Mouse (Mus musculus): Measurements from ENCODE around the gene Parg. TPM values are rescaled to one million over a fixed set of nuclear protein-coding genes. Genes with fewer than 3 reads are reported as not detected.
"Not testable (repeated sequence)": the region's sequence is repeated elsewhere in the genome, so short reads cannot be mapped to it uniquely, and the experiment has no call there.

The Parg gene
- polyA plus RNA-seq, 1 experiment from 2014 or later, result 46.4 TPM

DNA sequence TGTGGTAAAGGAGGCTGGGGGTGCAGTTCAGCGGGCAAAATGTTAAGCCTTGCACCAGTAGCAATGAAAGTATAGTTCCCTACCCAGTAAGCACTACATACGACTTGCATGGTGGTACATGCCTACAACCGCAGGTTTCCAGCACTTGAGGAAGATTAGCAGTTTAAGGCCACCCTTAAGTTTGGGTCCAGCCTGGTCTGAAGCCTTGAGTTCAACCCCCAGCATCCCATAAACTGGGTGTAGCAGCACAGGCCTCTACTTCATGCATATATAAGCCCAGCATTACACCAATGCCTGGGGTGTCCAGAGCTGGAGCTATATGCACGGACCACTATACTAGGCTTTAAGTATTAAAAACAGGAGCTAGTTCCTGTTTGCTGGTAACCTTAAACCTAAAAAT is 17.9 kb upstream of the Parg start:
- peaks cover 69% of the 10 kb centered on the region for H3K36me3 ChIP-seq
- H3K27ac ChIP-seq, result no peak overlapping the region
- no peak overlapping the region for H3K4me2 ChIP-seq
- no peaks in the 10 kb centered on the region for H3K27me3 ChIP-seq
- no peak overlapping the region for H3K9ac ChIP-seq
- H3K4me1 ChIP-seq, result no peaks in the 10 kb centered on the region
- 92% methylated on average over 4 of the region's 4 CpGs for WGBS
- no peak for ATAC-seq (ENCODE audit: insufficient number of reproducible peaks, insufficient read depth, low FRiP score, low TSS enrichment, low read depth)
- H3K4me3 ChIP-seq, result no peak overlapping the region
- H3K9me3 ChIP-seq, result no peaks in the 10 kb centered on the region

DNA sequence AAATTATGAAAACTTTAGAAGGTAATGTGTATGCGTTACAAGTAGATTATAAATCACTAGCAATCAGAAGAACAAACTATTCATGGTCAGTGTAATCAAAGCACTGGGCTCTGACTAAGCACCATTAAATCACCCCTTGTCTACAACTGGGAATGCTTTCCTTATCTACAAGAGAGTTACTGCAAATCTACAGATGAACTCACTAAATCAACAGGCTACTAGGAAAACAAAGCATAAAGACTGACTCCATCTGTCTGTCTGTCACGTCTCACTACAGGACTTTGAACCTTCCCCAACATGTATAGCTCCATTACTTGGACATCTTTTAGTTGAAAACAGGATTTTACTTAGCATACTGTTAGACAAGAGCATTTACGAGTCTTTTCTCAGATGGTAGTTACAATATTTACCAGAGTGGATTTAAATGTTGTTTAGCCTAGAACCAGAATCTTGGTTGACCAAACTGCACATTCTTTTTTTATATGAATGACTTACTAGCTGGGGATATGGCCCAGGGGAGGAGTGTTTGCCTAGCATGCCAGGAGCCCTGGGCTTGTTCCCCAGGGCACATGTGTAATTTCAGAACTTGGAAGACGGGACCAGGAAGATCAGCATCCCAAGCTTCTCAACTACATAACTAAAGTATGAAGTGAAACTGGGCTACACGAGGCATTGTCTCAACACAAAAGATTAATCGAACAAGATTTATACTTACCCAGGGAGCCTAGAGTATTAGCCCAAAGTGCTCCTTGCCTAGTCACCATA is 10.9 kb upstream of the Parg start:
- Histone ChIP-seq H3K9me3 (no peaks in the 10 kb centered on the region), H3K9ac (no peak overlapping the region), H3K27me3 (no peaks in the 10 kb centered on the region), H3K4me3 (no peak overlapping the region), H3K4me2 (no peak overlapping the region), H3K36me3 (peaks cover 71% of the 10 kb centered on the region), H3K4me1 (no peaks in the 10 kb centered on the region), H3K27ac (no peak overlapping the region)
- WGBS, result 92% methylated on average over 6 of the region's 6 CpGs
- ATAC-seq (ENCODE audit: insufficient number of reproducible peaks, insufficient read depth, low FRiP score, low TSS enrichment, low read depth), result no peak

DNA sequence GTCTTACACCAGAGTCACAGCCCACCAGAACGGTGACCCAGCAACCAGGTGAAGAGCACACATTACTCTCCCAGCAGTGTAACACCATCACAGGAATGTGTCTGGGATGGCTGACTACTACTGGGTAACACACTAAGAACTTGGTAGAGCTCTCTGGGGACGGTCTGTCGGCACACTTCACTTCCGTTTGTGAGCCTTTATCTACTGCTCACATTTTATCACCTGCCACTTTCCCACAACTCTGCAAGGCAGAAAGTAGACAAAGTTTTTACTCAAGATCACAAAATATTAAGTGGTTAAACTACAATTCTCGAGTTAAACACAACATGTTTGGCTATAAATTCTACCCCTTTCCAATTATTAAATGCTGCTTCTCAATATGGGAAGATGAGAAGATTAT is 9.8 kb upstream of the Parg start:
- H3K27ac ChIP-seq, result no peak overlapping the region
- no peak for ATAC-seq (ENCODE audit: insufficient number of reproducible peaks, insufficient read depth, low FRiP score, low TSS enrichment, low read depth)
- no peak overlapping the region for H3K4me2 ChIP-seq
- no peaks in the 10 kb centered on the region for H3K9me3 ChIP-seq
- peaks cover 66% of the 10 kb centered on the region for H3K36me3 ChIP-seq
- H3K27me3 ChIP-seq, result no peaks in the 10 kb centered on the region
- no peaks in the 10 kb centered on the region for H3K4me1 ChIP-seq
- WGBS, result 92% methylated on average over 5 of the region's 5 CpGs
- H3K4me3 ChIP-seq, result no peak overlapping the region
- no peak overlapping the region for H3K9ac ChIP-seq

DNA sequence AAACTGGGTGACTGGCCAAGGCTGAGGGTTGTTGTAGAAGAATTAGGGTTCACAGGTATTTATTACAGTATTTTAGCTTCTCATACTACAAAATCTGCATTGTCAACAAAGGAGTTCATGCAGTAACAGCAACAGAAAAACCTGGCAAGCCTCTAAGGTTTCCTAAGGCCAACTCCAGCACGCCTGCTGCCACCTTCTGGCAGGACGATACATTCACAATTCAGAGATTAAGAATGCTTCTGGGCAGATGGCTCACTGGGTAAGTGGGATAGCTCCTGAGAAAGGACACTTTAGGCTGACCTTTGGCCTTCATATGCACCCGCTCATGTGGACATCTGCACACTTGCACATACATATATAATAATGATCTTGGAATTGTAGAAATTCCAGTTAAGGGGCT is 9.3 kb upstream of the Parg start:
- 53% methylated on average over 3 of the region's 3 CpGs for WGBS
- Histone ChIP-seq H3K27me3 (no peaks in the 10 kb centered on the region), H3K27ac (no peak overlapping the region), H3K9me3 (no peaks in the 10 kb centered on the region), H3K4me3 (no peak overlapping the region), H3K36me3 (peaks cover 66% of the 10 kb centered on the region), H3K9ac (no peak overlapping the region), H3K4me1 (no peaks in the 10 kb centered on the region), H3K4me2 (no peak overlapping the region)
- no peak for ATAC-seq (ENCODE audit: insufficient number of reproducible peaks, insufficient read depth, low FRiP score, low TSS enrichment, low read depth)

DNA sequence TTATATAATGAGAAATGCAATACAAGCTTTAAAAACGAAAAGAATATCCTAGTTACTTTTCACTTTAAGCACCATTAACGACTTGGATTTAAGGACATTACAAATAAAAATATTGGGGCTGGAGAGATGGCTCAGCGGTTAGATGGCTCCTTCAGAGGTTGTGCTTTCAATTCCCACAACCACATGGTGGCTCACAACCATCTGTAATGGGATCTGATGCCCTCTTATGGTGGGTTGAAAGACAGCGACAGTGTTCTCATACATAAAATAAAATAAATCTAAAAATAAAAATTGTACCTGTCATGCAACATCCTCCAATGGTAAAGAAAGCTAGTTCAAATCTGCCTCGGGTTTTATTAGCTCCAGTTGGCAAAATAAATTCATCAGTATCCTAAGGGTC is 8.2 kb upstream of the Parg start:
- H3K9me3 ChIP-seq; ATAC-seq (ENCODE audit: insufficient number of reproducible peaks, insufficient read depth, low FRiP score, low TSS enrichment, low read depth); H3K9ac ChIP-seq; H3K27me3 ChIP-seq; H3K4me3 ChIP-seq; H3K4me2 ChIP-seq; H3K4me1 ChIP-seq; H3K27ac ChIP-seq: not testable (repeated sequence)
- peaks cover 64% of the 10 kb centered on the region for H3K36me3 ChIP-seq
- 86% methylated on average over 5 of the region's 5 CpGs for WGBS

DNA sequence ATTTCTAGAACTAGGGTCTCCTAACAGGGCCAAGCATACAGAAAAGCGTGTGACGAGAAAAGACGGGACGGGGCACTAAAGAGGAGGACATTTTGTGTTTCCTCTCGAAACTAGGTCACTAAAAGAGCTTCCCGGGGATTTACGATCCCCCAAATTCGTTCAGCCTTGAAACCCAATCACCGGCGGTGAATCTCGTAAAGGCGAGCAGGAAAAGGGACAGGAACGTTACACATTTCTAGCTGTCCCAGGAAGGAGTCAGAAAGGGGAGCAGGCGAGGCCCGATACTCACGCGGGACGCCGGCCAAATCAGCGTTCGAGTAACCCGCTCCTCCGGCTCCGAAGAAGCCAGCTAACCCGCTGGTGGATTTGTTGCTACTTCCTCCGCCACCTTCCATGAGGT is 395 bp upstream of the Parg start:
- Histone ChIP-seq H3K4me2 (peak overlapping the region; percentile 91), H3K9me3 (no peaks in the 10 kb centered on the region), H3K27ac (peak overlapping the region; percentile 76; the same call in 1 of the 2 replicates), H3K4me1 (peaks cover 20% of the 10 kb centered on the region), H3K36me3 (peaks cover 30% of the 10 kb centered on the region), H3K27me3 (no peaks in the 10 kb centered on the region), H3K9ac (peak overlapping the region; percentile 97), H3K4me3 (peak overlapping the region; percentile 100)
- WGBS, result under 1% methylated on average over 26 of the region's 26 CpGs
- no peak for ATAC-seq (ENCODE audit: insufficient number of reproducible peaks, insufficient read depth, low FRiP score, low TSS enrichment, low read depth)

DNA sequence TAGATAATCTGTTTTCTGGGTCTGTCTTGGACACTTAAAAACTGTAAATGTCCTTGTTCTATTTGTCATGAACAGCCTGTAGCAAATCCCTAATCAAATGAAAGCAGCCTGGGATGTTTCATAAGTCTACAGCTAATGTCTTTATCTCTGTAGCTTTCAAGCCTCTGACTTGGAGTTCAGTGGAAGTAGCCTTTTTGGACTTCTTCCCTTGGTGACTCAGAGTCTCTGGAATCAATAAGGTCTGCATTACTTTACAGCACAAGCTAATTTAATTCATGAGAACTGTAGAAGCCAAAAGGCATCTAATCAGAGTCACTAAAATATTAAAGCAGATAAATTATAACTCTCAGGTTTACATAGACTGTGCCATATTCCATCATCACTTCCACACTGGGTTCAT is 24.9 kb downstream of the Parg start:
- ATAC-seq (ENCODE audit: insufficient number of reproducible peaks, insufficient read depth, low FRiP score, low TSS enrichment, low read depth), result no peak
- no peak overlapping the region for H3K4me2 ChIP-seq
- H3K27me3 ChIP-seq, result no peaks in the 10 kb centered on the region
- no peak overlapping the region for H3K9ac ChIP-seq
- no peak overlapping the region for H3K4me3 ChIP-seq
- H3K27ac ChIP-seq, result no peak overlapping the region
- peaks cover 9% of the 10 kb centered on the region for H3K36me3 ChIP-seq
- no peaks in the 10 kb centered on the region for H3K4me1 ChIP-seq
- H3K9me3 ChIP-seq, result no peaks in the 10 kb centered on the region

DNA sequence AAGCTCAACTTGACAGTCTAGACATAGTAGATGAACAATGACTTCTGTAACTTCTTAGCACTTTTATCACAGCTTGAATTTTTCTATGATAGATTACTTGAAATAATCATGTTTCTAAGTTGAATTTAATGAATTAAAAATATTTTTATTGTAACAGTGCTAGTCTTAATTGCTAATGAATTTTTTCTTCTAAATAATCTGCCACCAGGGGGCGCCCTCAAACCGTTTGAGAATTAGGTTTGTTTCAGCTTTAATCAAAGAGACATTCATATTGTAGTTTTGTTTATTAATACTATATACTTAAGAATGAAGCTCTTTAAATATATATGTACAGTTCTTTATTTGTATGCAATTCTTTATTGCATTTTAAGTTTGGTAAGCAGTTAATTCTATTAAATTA is 27.2 kb downstream of the Parg start:
- H3K4me2 ChIP-seq, result no peak overlapping the region
- H3K27ac ChIP-seq, result no peak overlapping the region
- H3K36me3 ChIP-seq, result peaks cover 9% of the 10 kb centered on the region
- H3K9ac ChIP-seq, result no peak overlapping the region
- H3K4me3 ChIP-seq, result no peak overlapping the region
- H3K9me3 ChIP-seq, result no peaks in the 10 kb centered on the region
- H3K4me1 ChIP-seq, result no peaks in the 10 kb centered on the region
- H3K27me3 ChIP-seq, result no peaks in the 10 kb centered on the region
- ATAC-seq (ENCODE audit: insufficient number of reproducible peaks, insufficient read depth, low FRiP score, low TSS enrichment, low read depth), result no peak
- WGBS, result 3% methylated on average over 2 of the region's 2 CpGs

DNA sequence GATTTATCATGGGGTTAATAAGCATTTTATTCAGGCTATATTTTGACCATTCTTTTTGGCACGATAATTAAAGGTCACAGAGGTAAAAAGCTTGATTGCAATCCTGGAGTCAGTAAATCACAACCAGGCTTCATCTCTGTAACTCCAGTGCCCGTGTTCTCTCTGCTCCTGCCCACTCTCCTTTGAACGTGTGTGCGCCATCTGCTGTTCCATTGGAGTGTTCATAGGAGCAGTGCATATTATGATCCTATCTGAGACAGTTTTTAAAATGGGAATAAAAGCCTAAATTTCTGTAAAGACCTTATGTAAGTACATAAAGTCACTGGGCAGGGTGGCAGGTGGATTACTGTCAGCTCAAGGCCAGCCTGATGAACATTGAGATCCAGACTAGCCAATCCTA is 40.7 kb downstream of the Parg start:
- ATAC-seq (ENCODE audit: insufficient number of reproducible peaks, insufficient read depth, low FRiP score, low TSS enrichment, low read depth), result no peak
- 54% methylated on average over 4 of the region's 4 CpGs for WGBS
- Histone ChIP-seq H3K27ac (no peak overlapping the region), H3K4me1 (no peaks in the 10 kb centered on the region), H3K4me3 (no peak overlapping the region), H3K36me3 (peaks cover 29% of the 10 kb centered on the region), H3K9ac (no peak overlapping the region), H3K4me2 (no peak overlapping the region), H3K27me3 (no peaks in the 10 kb centered on the region), H3K9me3 (no peaks in the 10 kb centered on the region)

DNA sequence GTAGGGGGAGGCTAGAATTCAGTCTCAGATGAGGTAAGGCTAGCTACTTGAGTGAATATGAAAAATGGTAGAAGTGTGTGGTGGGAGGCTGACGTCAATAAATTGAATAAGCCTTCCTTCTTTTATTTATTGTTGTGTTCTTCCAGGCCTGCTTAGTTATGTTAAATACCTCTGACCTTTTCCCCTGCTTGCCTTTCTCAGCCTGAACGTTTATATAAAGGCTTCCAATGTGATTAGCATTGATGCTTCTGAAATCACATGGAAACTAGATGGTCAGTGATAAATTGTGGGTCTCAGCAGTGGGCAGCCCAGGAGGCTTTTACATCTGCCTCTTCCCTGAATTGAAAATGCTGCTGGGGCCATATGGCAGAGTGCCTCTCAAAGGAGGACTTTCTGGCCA is 44.3 kb downstream of the Parg start:
- Histone ChIP-seq H3K27ac (no peak overlapping the region), H3K4me3 (no peak overlapping the region), H3K9ac (no peak overlapping the region), H3K36me3 (peaks cover 15% of the 10 kb centered on the region), H3K9me3 (no peaks in the 10 kb centered on the region), H3K4me2 (no peak overlapping the region), H3K4me1 (no peaks in the 10 kb centered on the region), H3K27me3 (no peaks in the 10 kb centered on the region)
- ATAC-seq (ENCODE audit: insufficient number of reproducible peaks, insufficient read depth, low FRiP score, low TSS enrichment, low read depth), result no peak
- WGBS, result 54% methylated on average over 2 of the region's 2 CpGs

DNA sequence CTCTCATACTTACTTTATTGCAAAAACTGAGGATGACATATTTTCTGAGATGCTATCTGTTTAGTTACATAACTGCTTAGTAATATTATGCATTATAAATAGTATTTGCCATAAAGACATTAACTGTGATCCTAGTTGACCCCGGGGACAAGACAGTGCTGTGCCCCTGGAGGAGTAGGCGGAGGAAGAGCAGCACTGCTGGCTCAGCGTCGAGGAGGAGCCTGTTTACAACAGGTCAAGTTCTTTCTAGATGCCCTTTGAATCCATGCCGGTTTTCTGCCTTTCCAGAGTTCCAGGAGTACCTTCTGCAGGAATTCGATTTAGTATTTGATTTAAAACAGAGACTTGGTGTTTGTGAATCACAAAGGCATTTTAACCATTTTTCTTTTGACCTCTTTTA is 47.9 kb downstream of the Parg start:
- H3K9me3 ChIP-seq, result no peaks in the 10 kb centered on the region
- peaks cover 9% of the 10 kb centered on the region for H3K36me3 ChIP-seq
- ATAC-seq (ENCODE audit: insufficient number of reproducible peaks, insufficient read depth, low FRiP score, low TSS enrichment, low read depth), result no peak
- no peak overlapping the region for H3K4me2 ChIP-seq
- H3K9ac ChIP-seq, result no peak overlapping the region
- no peaks in the 10 kb centered on the region for H3K4me1 ChIP-seq
- no peak overlapping the region for H3K27ac ChIP-seq
- no peaks in the 10 kb centered on the region for H3K27me3 ChIP-seq
- WGBS, result 83% methylated on average over 6 of the region's 6 CpGs
- no peak overlapping the region for H3K4me3 ChIP-seq

DNA sequence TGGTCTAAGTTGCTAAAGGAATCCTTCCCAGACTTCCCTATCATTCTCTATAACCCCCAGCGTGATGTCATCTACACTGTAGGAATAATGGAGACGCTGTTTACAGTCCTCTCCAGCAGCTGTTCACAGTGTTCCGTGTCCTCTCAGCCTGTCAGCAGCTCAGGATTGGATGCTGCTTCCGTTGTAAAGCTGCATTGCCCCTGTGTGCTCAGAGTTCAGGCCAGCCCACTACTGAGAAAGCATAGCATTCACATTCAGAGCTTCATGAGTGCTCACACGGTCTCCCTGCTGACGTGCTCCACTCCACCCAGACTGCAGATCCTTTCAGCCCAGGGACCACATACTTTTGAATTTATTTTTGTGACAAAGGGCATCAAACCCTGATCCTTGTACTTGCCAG is 59.1 kb downstream of the Parg start:
- Histone ChIP-seq H3K9ac (no peak overlapping the region), H3K9me3 (no peaks in the 10 kb centered on the region), H3K36me3 (peaks cover 43% of the 10 kb centered on the region), H3K4me3 (no peak overlapping the region), H3K4me2 (no peak overlapping the region), H3K4me1 (no peaks in the 10 kb centered on the region), H3K27me3 (no peaks in the 10 kb centered on the region), H3K27ac (no peak overlapping the region)
- ATAC-seq (ENCODE audit: insufficient number of reproducible peaks, insufficient read depth, low FRiP score, low TSS enrichment, low read depth), result no peak
- WGBS, result 86% methylated on average over 6 of the region's 6 CpGs
